Mouse (Mus musculus) adrenal gland (tissue): ENCODE results near the gene Sh3pxd2a.

Experiments used
- intact Hi-C: fragments of 180-260 bp; cut with DNase I; formaldehyde crosslinking; loops from one replicate; pipeline ENCODE4 v1.15.1; 2025

The Sh3pxd2a gene

GRCm38 (mm10) chr19:47460120-47460960, 3.9 kb downstream of the Sh3pxd2a start:
- intact Hi-C loops: loop anchor here (5.0 to 10.0 kb wide), 2 partner anchors 78 to 106 kb away; no protein-coding TSS in a partner anchor

- intact Hi-C loops: no loop called here
Measured at GRCm38 (mm10) chr19:47459214-47459613, 5.0 kb downstream of the Sh3pxd2a start.

GRCm38 (mm10) chr19:47458504-47459161, 5.6 kb downstream of the Sh3pxd2a start:
- intact Hi-C loops: no loop called here

- intact Hi-C loops: no loop called here
Measured at GRCm38 (mm10) chr19:47457711-47458503, 6.3 kb downstream of the Sh3pxd2a start.

GRCm38 (mm10) chr19:47456021-47456420, 8.2 kb downstream of the Sh3pxd2a start:
- intact Hi-C loops: no loop called here

- intact Hi-C loops: no loop called here
Measured at GRCm38 (mm10) chr19:47455001-47455755, 9.0 kb downstream of the Sh3pxd2a start.

- intact Hi-C loops: no loop called here
Measured at GRCm38 (mm10) chr19:47454167-47455000, 9.8 kb downstream of the Sh3pxd2a start.

GRCm38 (mm10) chr19:47453352-47453751, 10.8 kb downstream of the Sh3pxd2a start:
- intact Hi-C loops: no loop called here

- intact Hi-C loops: no loop called here
Measured at GRCm38 (mm10) chr19:47452682-47453081, 11.5 kb downstream of the Sh3pxd2a start.

- intact Hi-C loops: no loop called here
Measured at GRCm38 (mm10) chr19:47452211-47452610, 12.0 kb downstream of the Sh3pxd2a start.

GRCm38 (mm10) chr19:47451476-47452113, 12.6 kb downstream of the Sh3pxd2a start:
- intact Hi-C loops: no loop called here

- intact Hi-C loops: no loop called here
Measured at GRCm38 (mm10) chr19:47450261-47451137, 13.7 kb downstream of the Sh3pxd2a start.

GRCm38 (mm10) chr19:47449513-47450227, 14.5 kb downstream of the Sh3pxd2a start:
- intact Hi-C loops: no loop called here

- intact Hi-C loops: no loop called here
Measured at GRCm38 (mm10) chr19:47448618-47449151, 15.5 kb downstream of the Sh3pxd2a start.

GRCm38 (mm10) chr19:47446841-47447365, 17.3 kb downstream of the Sh3pxd2a start:
- intact Hi-C loops: no loop called here

GRCm38 (mm10) chr19:47446130-47446529, 18.1 kb downstream of the Sh3pxd2a start:
- intact Hi-C loops: no loop called here

GRCm38 (mm10) chr19:47445726-47446125, 18.5 kb downstream of the Sh3pxd2a start:
- intact Hi-C loops: no loop called here
